10 mouse cellular contexts compared by ENCODE assay signal in the genomic region with DNA sequence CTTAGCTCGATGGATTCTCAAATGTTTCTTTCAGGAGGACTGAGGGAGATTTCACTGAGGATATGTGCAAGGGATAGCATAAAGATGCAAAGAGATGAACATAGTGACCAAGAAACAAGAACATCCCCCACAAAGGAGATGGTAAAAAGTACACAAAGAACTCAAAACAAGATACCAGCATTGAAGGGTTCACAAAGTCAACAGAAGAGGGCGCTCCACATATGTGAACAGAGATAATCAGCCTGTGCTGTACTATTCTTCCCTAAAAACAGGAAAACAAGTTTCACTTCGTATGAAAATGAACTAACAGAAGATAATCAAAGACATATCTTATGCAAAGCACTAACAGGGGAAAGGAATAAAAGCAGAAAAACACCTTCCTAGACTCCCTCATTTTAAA. TPM values are rescaled to one million over a fixed set of nuclear protein-coding genes. Genes with fewer than 3 reads are reported as not detected.
A peak's percentile ranks its signal among the peaks of the same experiment; 100 is the strongest.
DNase-seq lines count a peak whose midpoint lies in the region; ATAC-seq and TF ChIP-seq lines count a peak whose summit lies in the region.
"Had no signal": no experiment of that assay in that cellular context is flagged by ENCODE, and none has a peak within 500 bp of the region (broad histone marks: within the 10 kb centered on the region; RNA-seq: fewer than 3 reads in every experiment).

No protein-coding gene starts in this region.

- no peak for DNase-seq in heart, adult 2 months
- no peak for DNase-seq in heart, postnatal 25 days (ENCODE audit: low spot score)
- DNase-seq in 416B (ENCODE audit: low read depth) = peak; percentile 54
- DNase-seq in NIH3T3 (ENCODE audit: low read depth) = peak; percentile 74
- DNase-seq in embryo, embryonic 10.5 days (ENCODE audit: low spot score) = peak; percentile 57
- peak; percentile 36 for DNase-seq in limb, embryonic 14.5 days (ENCODE audit: low spot score)
- DNase-seq in splenic B cell, adult 2 months (ENCODE audit: low read depth, low spot score) = peak; percentile 52
- DNase-seq in forebrain, embryonic 10.5 days (ENCODE audit: extremely low spot score, low spot score) = no peak

- H3K27ac ChIP-seq in heart, adult 2 months = no peak overlapping the region
- no peak overlapping the region for H3K27ac ChIP-seq in limb, embryonic 14.5 days (replicated peaks; ENCODE audit: low read depth, low read length)
- H3K27ac ChIP-seq in forebrain, embryonic 10.5 days = no peak overlapping the region

- no peak for TF ChIP-seq EP300 in heart, adult 2 months (IDR thresholded peaks at IDR 0.05; ENCODE audit: insufficient read depth, low read depth, low read length)

- TF ChIP-seq CTCF in heart, adult 2 months (IDR thresholded peaks at IDR 0.05) = peak; percentile 76

- no peak overlapping the region for H3K9ac ChIP-seq in heart, adult 2 months (ENCODE audit: low read depth, low read length)
- no peak overlapping the region for H3K9ac ChIP-seq in limb, embryonic 14.5 days (ENCODE audit: low read depth, low read length, severe bottlenecking)

- intact Hi-C loops in heart, adult 2 months (cut with DNase I) = loop anchor here (5.0 kb wide), 2 partner anchors 120 to 140 kb away; no protein-coding TSS in a partner anchor
- intact Hi-C loops in heart, postnatal 25 days (cut with DNase I) = loop anchor here (5.0 kb wide), 2 partner anchors 110 to 180 kb away; no protein-coding TSS in a partner anchor

- 13% methylated on average over 3 of the region's 3 CpGs for WGBS in heart, adult 2 months
- 38% methylated on average over 3 of the region's 3 CpGs for whole genome bisulfite sequencing in limb, embryonic 14.5 days
- 39% methylated on average over 3 of the region's 3 CpGs for WGBS in forebrain, embryonic 10.5 days

- no peaks in the 10 kb centered on the region for H3K36me3 ChIP-seq in heart, adult 2 months (ENCODE audit: control insufficient read depth, insufficient read depth, low read length)
- H3K36me3 ChIP-seq in limb, embryonic 14.5 days (ENCODE audit: control insufficient read depth, insufficient read depth, low read length) = no peaks in the 10 kb centered on the region
- H3K36me3 ChIP-seq in splenic B cell, adult 2 months (ENCODE audit: control insufficient read depth, insufficient read depth, low read length, poor library complexity, severe bottlenecking) = no peaks in the 10 kb centered on the region
- H3K36me3 ChIP-seq in forebrain, embryonic 10.5 days (replicated peaks) = no peaks in the 10 kb centered on the region

- H3K9me3 ChIP-seq in limb, embryonic 14.5 days (ENCODE audit: control insufficient read depth, low read length) = no peaks in the 10 kb centered on the region
- H3K9me3 ChIP-seq in forebrain, embryonic 10.5 days = no peaks in the 10 kb centered on the region

- no peaks in the 10 kb centered on the region for H3K4me1 ChIP-seq in heart, adult 2 months (ENCODE audit: control insufficient read depth, insufficient read depth, low read length)
- no peaks in the 10 kb centered on the region for H3K4me1 ChIP-seq in limb, embryonic 14.5 days (ENCODE audit: control insufficient read depth, insufficient read depth, low read length)
- no peaks in the 10 kb centered on the region for H3K4me1 ChIP-seq in forebrain, embryonic 10.5 days

- TF ChIP-seq POLR2A in heart, adult 2 months (IDR thresholded peaks at IDR 0.05; ENCODE audit: insufficient read depth, low read depth, low read length) = no peak
- TF ChIP-seq POLR2A in limb, embryonic 14.5 days (IDR thresholded peaks at IDR 0.05; ENCODE audit: borderline replicate concordance, extremely low read depth, insufficient read depth, insufficient read length) = no peak

- H3K4me2 ChIP-seq in limb, embryonic 14.5 days (replicated peaks; ENCODE audit: low read depth, low read length, severe bottlenecking) = no peak overlapping the region

- H3K79me2 ChIP-seq in heart, adult 2 months (replicated peaks; ENCODE audit: control insufficient read depth, insufficient read depth, low read length) = no peaks in the 10 kb centered on the region

- no peaks in the 10 kb centered on the region for H3K27me3 ChIP-seq in heart, adult 2 months (ENCODE audit: control insufficient read depth, insufficient read depth, low read length)
- H3K27me3 ChIP-seq in limb, embryonic 14.5 days (ENCODE audit: control insufficient read depth, insufficient read depth, low read length) = no peaks in the 10 kb centered on the region
- H3K27me3 ChIP-seq in splenic B cell, adult 2 months (ENCODE audit: control insufficient read depth, insufficient read depth, low read length, poor library complexity, severe bottlenecking) = no peaks in the 10 kb centered on the region
- H3K27me3 ChIP-seq in forebrain, embryonic 10.5 days (ENCODE audit: poor library complexity, severe bottlenecking) = peaks cover 3% of the 10 kb centered on the region; the same call in 1 of the 2 replicates

- no peak overlapping the region for H3K4me3 ChIP-seq in heart, adult 2 months
- no peak overlapping the region for H3K4me3 ChIP-seq in limb, embryonic 14.5 days (replicated peaks; ENCODE audit: low read length)
- no peak overlapping the region for H3K4me3 ChIP-seq in forebrain, embryonic 10.5 days

- ATAC-seq in limb, embryonic 14.5 days (ENCODE audit: low FRiP score, low read depth) = no peak

RNA-seq across cellular contexts. Expression of a gene that starts 19.7 kb away (rescaled TPM):
- total RNA-seq in heart, adult 2 months (2021) = not detected
- not detected in 2 replicates for polyA plus RNA-seq in heart, adult 2 months (2012; rRNA removed)
- total RNA-seq in heart, postnatal 25 days (2021) = not detected
- polyA plus RNA-seq in limb, embryonic 14.5 days (2012; rRNA removed) = 0.06 TPM in 1 of 2 replicates, not detected in the other
- polyA plus RNA-seq in limb, embryonic 14.5 days (2014; fragmentation: Nextera tagmentation; extraction: Ambion mirVana) = 0.12 TPM in 1 of 2 replicates, not detected in the other
- polyA plus RNA-seq in forebrain, embryonic 10.5 days (2016; fragmentation: Nextera tagmentation; extraction: Ambion mirVana) = not detected in 2 replicates
- total RNA-seq: layer of hippocampus, adult 8-10 months had no signal
- polyA plus RNA-seq: neural tube, embryonic 14.5 days had no signal

RNA-seq across cellular contexts. Expression of a gene that starts 19.7 kb away (rescaled TPM):
- total RNA-seq in heart, adult 2 months (2021) = not detected
- polyA plus RNA-seq in heart, adult 2 months (2012; rRNA removed) = not detected in 2 replicates
- total RNA-seq in heart, postnatal 25 days (2021) = not detected
- polyA plus RNA-seq in limb, embryonic 14.5 days (2012; rRNA removed) = not detected in 2 replicates
- polyA plus RNA-seq in limb, embryonic 14.5 days (2014; fragmentation: Nextera tagmentation; extraction: Ambion mirVana) = not detected in 2 replicates
- not detected in 2 replicates for polyA plus RNA-seq in forebrain, embryonic 10.5 days (2016; fragmentation: Nextera tagmentation; extraction: Ambion mirVana)
- total RNA-seq: layer of hippocampus, adult 8-10 months had no signal
- polyA plus RNA-seq: neural tube, embryonic 14.5 days had no signal

RNA-seq across cellular contexts. Expression of a gene that starts 24.1 kb away (rescaled TPM):
- not detected for total RNA-seq in heart, adult 2 months (2021)
- polyA plus RNA-seq in heart, adult 2 months (2012; rRNA removed) = not detected in 2 replicates
- total RNA-seq in heart, postnatal 25 days (2021) = not detected
- polyA plus RNA-seq in limb, embryonic 14.5 days (2012; rRNA removed) = not detected in 2 replicates
- polyA plus RNA-seq in limb, embryonic 14.5 days (2014; fragmentation: Nextera tagmentation; extraction: Ambion mirVana) = not detected in 2 replicates
- polyA plus RNA-seq in forebrain, embryonic 10.5 days (2016; fragmentation: Nextera tagmentation; extraction: Ambion mirVana) = not detected in 2 replicates
- total RNA-seq: layer of hippocampus, adult 8-10 months had no signal
- polyA plus RNA-seq: neural tube, embryonic 14.5 days had no signal

RNA-seq across cellular contexts. Expression of a gene that starts 29.9 kb away (rescaled TPM):
- 1 to 10 TPM; 4.8 to 6.2 TPM for total RNA-seq in heart, adult 2 months (2021)
- 7.5 and 11.2 TPM in 2 replicates for polyA plus RNA-seq in heart, adult 2 months (2012; rRNA removed)
- total RNA-seq in heart, postnatal 25 days (2021) = 1 to 10 TPM; 4.4 to 5.2 TPM
- polyA plus RNA-seq in limb, embryonic 14.5 days (2012; rRNA removed) = 38.1 and 48.7 TPM in 2 replicates
- polyA plus RNA-seq in limb, embryonic 14.5 days (2014; fragmentation: Nextera tagmentation; extraction: Ambion mirVana) = 24.0 and 25.7 TPM in 2 replicates
- 16.7 and 17.7 TPM in 2 replicates for polyA plus RNA-seq in forebrain, embryonic 10.5 days (2016; fragmentation: Nextera tagmentation; extraction: Ambion mirVana)

RNA-seq across cellular contexts. Expression of a gene that starts 47.3 kb away (rescaled TPM):
- total RNA-seq in heart, adult 2 months (2021) = not detected
- not detected in 2 replicates for polyA plus RNA-seq in heart, adult 2 months (2012; rRNA removed)
- not detected for total RNA-seq in heart, postnatal 25 days (2021)
- 0.24 and 0.38 TPM in 2 replicates for polyA plus RNA-seq in limb, embryonic 14.5 days (2012; rRNA removed)
- polyA plus RNA-seq in limb, embryonic 14.5 days (2014; fragmentation: Nextera tagmentation; extraction: Ambion mirVana) = 0.12 and 0.41 TPM in 2 replicates
- not detected in 2 replicates for polyA plus RNA-seq in forebrain, embryonic 10.5 days (2016; fragmentation: Nextera tagmentation; extraction: Ambion mirVana)
- polyA plus RNA-seq: neural tube, embryonic 14.5 days had no signal

Comparison
In these comparisons a context has a peak if more than half of its experiments do, and no peak if none do; other contexts are left out.
1. DNase-seq: peak in 416B (single experiment), NIH3T3 (single experiment), embryo, embryonic 10.5 days (single experiment), limb, embryonic 14.5 days (single experiment) and splenic B cell, adult 2 months (single experiment); none in heart, adult 2 months (0 of 2), heart, postnatal 25 days (single experiment) and forebrain, embryonic 10.5 days (single experiment).